Mouse (Mus musculus) heart, embryonic 16.5 days (tissue): Measurements from ENCODE around the gene Taar5. TPM values are rescaled to one million over a fixed set of nuclear protein-coding genes. Genes with fewer than 3 reads are reported as not detected.

Experiments used
- ATAC-seq: fragments of 200-750 bp; cut with Nextera tagmentation; replicated peaks from 2 replicates; pipeline ENCODE4 v1.8.0; 2017; ENCODE audit warnings: moderate number of reproducible peaks; ENCODE audit not compliant: insufficient read depth, low FRiP score; ENCODE audit errors: extremely low read depth
- H3K27ac ChIP-seq: fragments of 300-500 bp; sonication (generic); 2 replicates; pipeline ENCODE4 v1.5.1; 2014; ENCODE audit warnings: mild to moderate bottlenecking, low read length, control low read depth, moderate library complexity
- H3K27me3 ChIP-seq: fragments of 300-500 bp; sonication (generic); 2 replicates; pipeline ENCODE4 v1.6.1; 2014; ENCODE audit warnings: low read length, mixed read lengths; ENCODE audit not compliant: control insufficient read depth, insufficient read depth
- H3K36me3 ChIP-seq: fragments of 300-500 bp; sonication (generic); 2 replicates; pipeline ENCODE4 v1.6.1; 2014; ENCODE audit not compliant: control insufficient read depth, insufficient read depth
- H3K4me1 ChIP-seq: fragments of 300-500 bp; sonication (generic); 2 replicates; pipeline ENCODE4 v1.6.1; 2014; ENCODE audit warnings: low read length, mixed read lengths; ENCODE audit not compliant: control insufficient read depth, insufficient read depth
- H3K4me2 ChIP-seq: fragments of 300-500 bp; sonication (generic); 2 replicates; pipeline ENCODE4 v1.6.1; 2014; ENCODE audit warnings: low read depth, mild to moderate bottlenecking, control low read depth, low read length
- H3K4me3 ChIP-seq: fragments of 300-500 bp; sonication (generic); 2 replicates; pipeline ENCODE4 v1.5.1; 2014; ENCODE audit warnings: mild to moderate bottlenecking, control low read depth, low read length
- H3K9ac ChIP-seq: fragments of 300-500 bp; sonication (generic); 2 replicates; pipeline ENCODE4 v1.6.1; 2014; ENCODE audit warnings: low read length, control low read depth
- H3K9me3 ChIP-seq: fragments of 300-500 bp; sonication (generic); replicated peaks from 2 replicates; pipeline ENCODE4 v1.6.1; 2016; ENCODE audit warnings: low read length; ENCODE audit not compliant: control insufficient read depth
- WGBS: fragments of 180-500 bp; shearing (Covaris S2); extraction: QIAGEN DNeasy Blood & Tissue Kit; methylation state at CpG from one replicate; pipeline ENCODE4 v1.1.7; 2014; 5-methylcytosine and 5-hydroxymethylcytosine counted together
- polyA plus RNA-seq: library from polyadenylated mRNA; unstranded; fragments of >200 nt; fragmentation: Nextera tagmentation; extraction: Ambion mirVana; gene quantifications from 2 replicates; pipeline ENCODE4 v1.2.1, GENCODE M21; 2015

Taar5 gene
- polyA plus RNA-seq, 1 experiment from 2014 or later: not detected

DNA sequence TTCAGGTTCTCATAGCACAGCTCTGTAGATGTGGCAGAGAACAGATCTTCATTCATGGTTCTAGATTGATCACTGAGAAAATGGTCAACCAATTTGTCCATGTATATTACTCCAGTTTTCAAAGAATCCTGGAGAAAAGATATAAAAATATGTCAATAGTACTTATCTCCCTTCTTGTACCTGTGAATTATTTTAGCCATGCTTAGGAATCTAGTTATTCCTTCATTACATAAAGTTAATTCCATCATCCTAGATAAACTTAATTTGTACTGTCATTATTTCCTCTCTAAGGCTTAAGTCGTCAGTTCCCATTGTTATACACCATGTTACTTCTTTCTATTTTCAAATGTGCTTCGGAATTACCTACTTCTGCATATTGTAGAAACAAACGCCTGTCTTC is 22.9 kb downstream of the Taar5 start, which contains the start of gene Taar7a:
Gene Taar7a (minus strand): TSS at position 101 of the 400 bp plus-strand sequence.
- 86% methylated on average over 3 of the region's 3 CpGs for WGBS
- no peak for ATAC-seq
- no peaks in the 10 kb centered on the region for H3K36me3 ChIP-seq
- no peak within 1 kb of the TSS for H3K4me3 ChIP-seq
- no peaks in the 10 kb centered on the region for H3K9me3 ChIP-seq
- H3K4me1 ChIP-seq: no peaks in the 10 kb centered on the region
- H3K27ac ChIP-seq: no peak within 1 kb of the TSS
- H3K27me3 ChIP-seq: no peaks in the 10 kb centered on the region
- no peak within 1 kb of the TSS for H3K4me2 ChIP-seq
- no peak within 1 kb of the TSS for H3K9ac ChIP-seq

DNA sequence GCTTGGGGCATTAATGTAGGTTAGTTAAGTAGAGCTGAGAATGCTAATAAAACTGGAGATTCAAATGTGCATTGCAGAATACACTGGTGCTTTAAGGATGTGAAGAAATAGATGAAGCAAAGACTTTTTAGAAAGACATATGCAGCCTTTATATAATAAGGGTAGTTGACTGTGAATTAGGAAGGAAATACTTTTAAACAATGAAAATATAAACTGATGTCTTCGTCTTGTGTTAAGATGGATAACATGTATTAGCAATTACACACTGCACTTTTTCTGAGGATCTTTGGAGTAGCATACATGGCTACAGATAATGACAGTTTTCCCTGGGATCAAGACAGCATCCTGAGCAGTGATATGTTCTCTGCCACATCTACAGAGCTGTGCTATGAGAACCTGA is 29.1 kb downstream of the Taar5 start, which contains the start of gene Taar7b:
Gene Taar7b (plus strand): TSS at position 301 of the 400 bp plus-strand sequence.
- Histone ChIP-seq H3K4me3 (no peak within 1 kb of the TSS), H3K9me3 (no peaks in the 10 kb centered on the region), H3K9ac (no peak within 1 kb of the TSS), H3K4me2 (no peak within 1 kb of the TSS), H3K4me1 (no peaks in the 10 kb centered on the region), H3K36me3 (no peaks in the 10 kb centered on the region), H3K27me3 (no peaks in the 10 kb centered on the region), H3K27ac (no peak within 1 kb of the TSS)
- 64% methylated on average over 1 of the region's 1 CpGs for WGBS
- no peak for ATAC-seq

- H3K4me2 ChIP-seq: no peak overlapping the region
- no peak for ATAC-seq
- no peaks in the 10 kb centered on the region for H3K4me1 ChIP-seq
- H3K9me3 ChIP-seq: no peaks in the 10 kb centered on the region
- H3K9ac ChIP-seq: no peak overlapping the region
- WGBS: 53% methylated on average over 1 of the region's 1 CpGs
- H3K27me3 ChIP-seq: no peaks in the 10 kb centered on the region
- H3K27ac ChIP-seq: no peak overlapping the region
- no peaks in the 10 kb centered on the region for H3K36me3 ChIP-seq
- H3K4me3 ChIP-seq: no peak overlapping the region
Measured at GRCm38 (mm10) chr10:24006442-24006841, 35.9 kb downstream of the Taar5 start.

DNA sequence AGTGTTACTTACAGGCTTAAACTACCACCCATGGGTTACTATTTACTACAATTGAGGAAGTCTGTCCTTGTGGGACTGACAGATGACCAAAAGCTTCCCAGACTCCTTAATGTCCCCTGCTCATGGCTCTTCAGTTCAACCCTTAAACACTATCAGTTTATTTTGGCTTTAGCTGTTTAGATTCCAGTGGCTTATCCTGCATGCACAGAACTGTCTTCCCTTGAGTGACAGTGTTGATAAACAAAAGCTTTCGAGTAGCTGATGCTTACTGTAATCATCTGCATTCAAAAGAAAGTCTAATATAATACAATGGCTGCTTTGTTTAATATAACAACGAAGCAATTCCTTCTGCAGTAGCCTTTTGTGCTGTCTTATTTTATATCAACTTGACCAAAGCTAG is 36.5 kb downstream of the Taar5 start:
- H3K27ac ChIP-seq: no peak overlapping the region
- H3K4me3 ChIP-seq: no peak overlapping the region
- no peaks in the 10 kb centered on the region for H3K9me3 ChIP-seq
- no peaks in the 10 kb centered on the region for H3K4me1 ChIP-seq
- no peak for ATAC-seq
- no peaks in the 10 kb centered on the region for H3K36me3 ChIP-seq
- H3K4me2 ChIP-seq: no peak overlapping the region
- 39% methylated on average over 2 of the region's 2 CpGs for WGBS
- no peak overlapping the region for H3K9ac ChIP-seq
- no peaks in the 10 kb centered on the region for H3K27me3 ChIP-seq

DNA sequence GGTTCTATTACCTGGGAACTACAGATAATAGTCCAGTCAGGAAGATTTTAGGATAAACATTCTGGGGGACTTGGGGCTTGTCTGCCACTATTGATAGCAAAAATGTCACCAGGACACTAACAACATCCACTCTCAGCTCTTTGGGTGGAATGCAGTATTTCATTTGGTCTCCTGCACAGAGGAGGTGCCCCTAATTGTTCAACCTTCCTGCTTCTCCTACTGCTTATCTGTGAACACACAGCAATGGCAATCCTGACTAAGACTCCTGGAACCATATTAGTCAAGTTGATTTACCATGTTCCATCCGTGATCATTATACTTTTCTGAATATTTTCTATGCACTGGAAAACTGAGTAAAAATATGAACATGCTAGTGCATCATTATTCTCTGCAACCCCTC is 37.6 kb downstream of the Taar5 start:
- Histone ChIP-seq H3K9me3 (no peaks in the 10 kb centered on the region), H3K4me2 (no peak overlapping the region), H3K27ac (no peak overlapping the region), H3K9ac (no peak overlapping the region), H3K4me3 (no peak overlapping the region), H3K4me1 (no peaks in the 10 kb centered on the region), H3K36me3 (no peaks in the 10 kb centered on the region), H3K27me3 (no peaks in the 10 kb centered on the region)
- WGBS: 83% methylated on average over 1 of the region's 1 CpGs
- no peak for ATAC-seq

Other genes starting within 250 kb of the Taar5 start
- gene Rps12, start 183.4 kb upstream of the Taar5 start, polyA plus RNA-seq: 80.6 and 89.4 TPM in 2 replicates
- 8.3 and 9.1 TPM in 2 replicates for gene Slc18b1, start 173.7 kb upstream of the Taar5 start, polyA plus RNA-seq
- 0.08 and 0.16 TPM in 2 replicates for gene Vnn3, start 119.2 kb upstream of the Taar5 start, polyA plus RNA-seq
- 1.8 and 2.3 TPM in 2 replicates for gene Vnn1, start 76.0 kb upstream of the Taar5 start, polyA plus RNA-seq
- gene Taar1, start 50.4 kb upstream of the Taar5 start, polyA plus RNA-seq: not detected in 2 replicates
- not detected in 2 replicates for gene Taar2, start 32.1 kb upstream of the Taar5 start, polyA plus RNA-seq
- not detected in 2 replicates for gene Taar3, start 21.1 kb upstream of the Taar5 start, polyA plus RNA-seq
- not detected in 2 replicates for gene Taar4, start 10.2 kb upstream of the Taar5 start, polyA plus RNA-seq
- gene Taar6, start 14.9 kb downstream of the Taar5 start, polyA plus RNA-seq: not detected in 2 replicates
- not detected in 2 replicates for gene Taar7a, start 22.8 kb downstream of the Taar5 start, polyA plus RNA-seq
- gene Taar7b, start 29.2 kb downstream of the Taar5 start, polyA plus RNA-seq: not detected in 2 replicates
- not detected in 2 replicates for gene Taar7d, start 56.5 kb downstream of the Taar5 start, polyA plus RNA-seq
- gene Taar7e, start 66.9 kb downstream of the Taar5 start, polyA plus RNA-seq: not detected in 2 replicates
- gene Taar7f, start 78.8 kb downstream of the Taar5 start, polyA plus RNA-seq: not detected in 2 replicates
- gene Taar8a, start 105.8 kb downstream of the Taar5 start, polyA plus RNA-seq: not detected in 2 replicates
- not detected in 2 replicates for gene Taar8b, start 121.6 kb downstream of the Taar5 start, polyA plus RNA-seq
- not detected in 2 replicates for gene Taar8c, start 131.2 kb downstream of the Taar5 start, polyA plus RNA-seq
- not detected in 2 replicates for gene Taar9, start 138.8 kb downstream of the Taar5 start, polyA plus RNA-seq
- 75.5 and 79.4 TPM in 2 replicates for gene Stx7, start 178.6 kb downstream of the Taar5 start, polyA plus RNA-seq